Mouse (Mus musculus) C2C12 (cell line): ENCODE data around the gene Sdc1. TPM values are rescaled to one million over a fixed set of nuclear protein-coding genes. Genes with fewer than 3 reads are reported as not detected.

Source experiments
- H3K27me3 ChIP-seq: one replicate; pipeline ENCODE4 v1.6.1; 2011; ENCODE audit not compliant: control insufficient read depth, insufficient read depth, insufficient read length
- H3K36me3 ChIP-seq: one replicate; pipeline ENCODE4 v1.6.1; 2011; ENCODE audit not compliant: control insufficient read depth, insufficient read depth
- H3K4me3 ChIP-seq: one replicate; pipeline ENCODE4 v1.5.1; 2011; ENCODE audit warnings: mild to moderate bottlenecking, control low read depth; ENCODE audit not compliant: poor library complexity, insufficient read depth, severe bottlenecking
- H3K79me2 ChIP-seq: one replicate; pipeline ENCODE4 v1.6.1; 2011; ENCODE audit not compliant: control insufficient read depth, insufficient read depth
- H3K79me3 ChIP-seq: one replicate; pipeline ENCODE4 v1.6.1; 2011; ENCODE audit warnings: low read depth, control low read depth
- H3ac ChIP-seq: one replicate; pipeline ENCODE3; 2011; ENCODE audit warnings: low read depth; ENCODE audit not compliant: control insufficient read depth, insufficient read length
- CEBPB ChIP-seq: IDR thresholded peaks from one replicate; pipeline ENCODE4 v1.6.1; 2011; ENCODE audit warnings: low read depth, mild to moderate bottlenecking, control low read depth, moderate library complexity
- CTCF ChIP-seq: IDR thresholded peaks from one replicate; pipeline ENCODE4 v1.5.1; 2011; ENCODE audit not compliant: control insufficient read depth, insufficient read depth, insufficient read length
- FOSL1 ChIP-seq: IDR thresholded peaks from one replicate; pipeline ENCODE4 v1.8.0; 2011; ENCODE audit warnings: mild to moderate bottlenecking, low read length; ENCODE audit not compliant: poor library complexity, insufficient read depth, severe bottlenecking
- MAX ChIP-seq: IDR thresholded peaks from one replicate; pipeline ENCODE4 v1.6.1; 2011; ENCODE audit warnings: mild to moderate bottlenecking, control low read depth
- MYOD1 ChIP-seq: IDR thresholded peaks from one replicate; pipeline ENCODE4 v1.6.1; 2011; ENCODE audit warnings: low read depth; ENCODE audit not compliant: control insufficient read depth, insufficient read length
- MYOG ChIP-seq: IDR thresholded peaks from one replicate; pipeline ENCODE4 v1.6.1; 2011; ENCODE audit not compliant: control insufficient read depth, insufficient read length; ENCODE audit errors: extremely low read depth
- USF1 ChIP-seq: IDR thresholded peaks from one replicate; pipeline ENCODE4 v1.6.1; 2011; ENCODE audit warnings: low read depth, mild to moderate bottlenecking, control low read depth, moderate library complexity
- polyA plus RNA-seq: library from polyadenylated mRNA; unstranded; fragments of >200 nt; fragmentation: generic; extraction: Trizol; gene quantifications from one replicate; pipeline ENCODE4 v1.2.1, GENCODE M21; 2012; ENCODE audit warnings: missing spikeins

Gene Sdc1
- polyA plus RNA-seq, 1 experiment = 112 TPM

- no peak for TF ChIP-seq CTCF
- no peak for TF ChIP-seq MAX
- no peak for TF ChIP-seq MYOG
- no peak for TF ChIP-seq USF1
- TF ChIP-seq CEBPB = peak; percentile 85
- no peak for TF ChIP-seq FOSL1
- TF ChIP-seq MYOD1 = no peak
- Histone ChIP-seq H3K4me3 (no peak overlapping the region), H3K27me3 (no peaks in the 10 kb centered on the region), H3K36me3 (no peaks in the 10 kb centered on the region), H3K79me3 (no peaks in the 10 kb centered on the region), H3ac (no peak overlapping the region), H3K79me2 (no peaks in the 10 kb centered on the region)
These were observed 58.5 kb downstream of the Sdc1 start for GRCm38 (mm10) chr12:8829661-8830040.

GRCm38 (mm10) chr12:8830967-8831635 is 60.0 kb downstream of the Sdc1 start:
- Histone ChIP-seq H3K27me3 (no peaks in the 10 kb centered on the region), H3K4me3 (no peak overlapping the region), H3K79me2 (no peaks in the 10 kb centered on the region), H3K36me3 (no peaks in the 10 kb centered on the region), H3ac (no peak overlapping the region), H3K79me3 (no peaks in the 10 kb centered on the region)
- TF ChIP-seq USF1 = no peak
- TF ChIP-seq FOSL1 = no peak
- TF ChIP-seq MYOD1 = no peak
- no peak for TF ChIP-seq CTCF
- TF ChIP-seq MAX = no peak
- TF ChIP-seq CEBPB = no peak
- no peak for TF ChIP-seq MYOG

- Histone ChIP-seq H3K27me3 (no peaks in the 10 kb centered on the region), H3K79me2 (no peaks in the 10 kb centered on the region), H3K79me3 (no peaks in the 10 kb centered on the region), H3K36me3 (no peaks in the 10 kb centered on the region), H3ac (no peak overlapping the region), H3K4me3 (no peak overlapping the region)
- TF ChIP-seq USF1 (no peak), FOSL1 (no peak), CEBPB (no peak), MAX (no peak), MYOG (no peak), MYOD1 (no peak), CTCF (no peak)
These were observed 60.6 kb downstream of the Sdc1 start for GRCm38 (mm10) chr12:8831710-8832109.

- Histone ChIP-seq H3K79me3 (no peaks in the 10 kb centered on the region), H3ac (no peak overlapping the region), H3K4me3 (no peak overlapping the region), H3K27me3 (no peaks in the 10 kb centered on the region), H3K36me3 (no peaks in the 10 kb centered on the region), H3K79me2 (no peaks in the 10 kb centered on the region)
- TF ChIP-seq FOSL1 (no peak), MYOD1 (no peak), USF1 (no peak), MAX (no peak), MYOG (no peak), CEBPB (no peak), CTCF (no peak)
These were observed 69.7 kb downstream of the Sdc1 start for GRCm38 (mm10) chr12:8840782-8841325.

- no peaks in the 10 kb centered on the region for H3K27me3 ChIP-seq
- H3K79me3 ChIP-seq = no peaks in the 10 kb centered on the region
- no peak overlapping the region for H3ac ChIP-seq
- H3K79me2 ChIP-seq = no peaks in the 10 kb centered on the region
- H3K4me3 ChIP-seq = no peak overlapping the region
- no peaks in the 10 kb centered on the region for H3K36me3 ChIP-seq
- TF ChIP-seq MYOG = no peak
- no peak for TF ChIP-seq MAX
These were observed 71.6 kb downstream of the Sdc1 start for GRCm38 (mm10) chr12:8842725-8843124.

Other genes with a start within 250 kb of the Sdc1 start
- gene Slc7a15, start 172.3 kb upstream of the Sdc1 start, polyA plus RNA-seq = not detected
- 19.9 TPM for gene Pum2, start 97.2 kb upstream of the Sdc1 start, polyA plus RNA-seq
- 253 TPM for gene Laptm4a, start 150.3 kb downstream of the Sdc1 start, polyA plus RNA-seq
- gene Matn3, start 176.6 kb downstream of the Sdc1 start, polyA plus RNA-seq = 0.16 TPM
- 9.1 TPM for gene Wdr35, start 202.6 kb downstream of the Sdc1 start, polyA plus RNA-seq